Mouse (Mus musculus): ENCODE data around the gene Alpl. TPM values are rescaled to one million over a fixed set of nuclear protein-coding genes. Genes with fewer than 3 reads are reported as not detected.

The Alpl gene
- polyA plus RNA-seq, 1 experiment from 2014 or later = 43.5 TPM

- no peak overlapping the region for H3K4me2 ChIP-seq
- H3K27me3 ChIP-seq = no peaks in the 10 kb centered on the region
- H3K9ac ChIP-seq = no peak overlapping the region
- ATAC-seq (ENCODE audit: insufficient number of reproducible peaks, low FRiP score, low TSS enrichment, low read depth) = no peak
- peaks cover 33% of the 10 kb centered on the region for H3K4me1 ChIP-seq
- WGBS = 33% methylated on average over 5 of the region's 5 CpGs
- H3K9me3 ChIP-seq = no peaks in the 10 kb centered on the region
- H3K27ac ChIP-seq = no peak overlapping the region
- no peaks in the 10 kb centered on the region for H3K36me3 ChIP-seq
- H3K4me3 ChIP-seq = no peak overlapping the region
Observed at GRCm38 (mm10) chr4:137766365-137766764, 29.8 kb downstream of the Alpl start.

- Histone ChIP-seq H3K27me3 (no peaks in the 10 kb centered on the region), H3K9me3 (no peaks in the 10 kb centered on the region), H3K4me2 (no peak overlapping the region), H3K9ac (no peak overlapping the region), H3K4me1 (peaks cover 29% of the 10 kb centered on the region), H3K27ac (peak overlapping the region; percentile 4), H3K4me3 (no peak overlapping the region), H3K36me3 (no peaks in the 10 kb centered on the region)
- peak; percentile 70 for ATAC-seq (ENCODE audit: insufficient number of reproducible peaks, low FRiP score, low TSS enrichment, low read depth)
- 43% methylated on average over 7 of the region's 7 CpGs for WGBS
Observed at GRCm38 (mm10) chr4:137765554-137765971, 30.6 kb downstream of the Alpl start.

GRCm38 (mm10) chr4:137764621-137765020 lies 31.6 kb downstream of the Alpl start:
- no peak overlapping the region for H3K9ac ChIP-seq
- ATAC-seq (ENCODE audit: insufficient number of reproducible peaks, low FRiP score, low TSS enrichment, low read depth) = no peak
- H3K27ac ChIP-seq = no peak overlapping the region
- no peaks in the 10 kb centered on the region for H3K36me3 ChIP-seq
- H3K4me2 ChIP-seq = no peak overlapping the region
- H3K4me1 ChIP-seq = peaks cover 24% of the 10 kb centered on the region
- H3K4me3 ChIP-seq = no peak overlapping the region
- H3K27me3 ChIP-seq = no peaks in the 10 kb centered on the region
- H3K9me3 ChIP-seq = no peaks in the 10 kb centered on the region
- 53% methylated on average over 3 of the region's 3 CpGs for WGBS

- Histone ChIP-seq H3K9ac (no peak overlapping the region), H3K4me1 (peaks cover 23% of the 10 kb centered on the region), H3K36me3 (no peaks in the 10 kb centered on the region), H3K4me3 (no peak overlapping the region), H3K4me2 (no peak overlapping the region), H3K27me3 (no peaks in the 10 kb centered on the region), H3K9me3 (no peaks in the 10 kb centered on the region), H3K27ac (no peak overlapping the region)
- 59% methylated on average over 8 of the region's 8 CpGs for WGBS
- ATAC-seq (ENCODE audit: insufficient number of reproducible peaks, low FRiP score, low TSS enrichment, low read depth) = no peak
Observed at GRCm38 (mm10) chr4:137763920-137764495, 32.2 kb downstream of the Alpl start.

GRCm38 (mm10) chr4:137762886-137763285 lies 33.3 kb downstream of the Alpl start:
- ATAC-seq (ENCODE audit: insufficient number of reproducible peaks, low FRiP score, low TSS enrichment, low read depth) = no peak
- no peaks in the 10 kb centered on the region for H3K9me3 ChIP-seq
- H3K4me1 ChIP-seq = peaks cover 20% of the 10 kb centered on the region
- 73% methylated on average over 9 of the region's 9 CpGs for WGBS
- no peaks in the 10 kb centered on the region for H3K36me3 ChIP-seq
- H3K4me3 ChIP-seq = no peak overlapping the region
- no peak overlapping the region for H3K27ac ChIP-seq
- no peak overlapping the region for H3K4me2 ChIP-seq
- H3K27me3 ChIP-seq = no peaks in the 10 kb centered on the region
- H3K9ac ChIP-seq = no peak overlapping the region

- Histone ChIP-seq H3K4me3 (no peak overlapping the region), H3K27ac (no peak overlapping the region)
- 73% methylated on average over 2 of the region's 2 CpGs for whole genome bisulfite sequencing
Observed at GRCm38 (mm10) chr4:137754446-137754845, 41.7 kb downstream of the Alpl start.

GRCm38 (mm10) chr4:137753199-137753598 lies 43.0 kb downstream of the Alpl start:
- no peak overlapping the region for H3K4me3 ChIP-seq
- WGBS = 66% methylated on average over 7 of the region's 7 CpGs

More at GRCm38 (mm10) chr4:137754446-137754845, 41.7 kb downstream of the Alpl start:
- H3K4me1 ChIP-seq = peaks cover 33% of the 10 kb centered on the region
- H3K27me3 ChIP-seq = no peaks in the 10 kb centered on the region; the same call in 1 of the 2 replicates
- H3K36me3 ChIP-seq = no peaks in the 10 kb centered on the region
- no peak for ATAC-seq (ENCODE audit: insufficient number of reproducible peaks, low FRiP score, low TSS enrichment, low read depth)
- no peak overlapping the region for H3K9ac ChIP-seq
- H3K4me2 ChIP-seq = no peak overlapping the region
- H3K9me3 ChIP-seq = no peaks in the 10 kb centered on the region

GRCm38 (mm10) chr4:137752471-137752870 lies 43.7 kb downstream of the Alpl start:
- ATAC-seq (ENCODE audit: insufficient number of reproducible peaks, low FRiP score, low TSS enrichment, low read depth) = no peak
- Histone ChIP-seq H3K4me1 (peaks cover 39% of the 10 kb centered on the region), H3K4me3 (no peak overlapping the region), H3K27me3 (no peaks in the 10 kb centered on the region; the same call in 1 of the 2 replicates), H3K9me3 (no peaks in the 10 kb centered on the region), H3K4me2 (no peak overlapping the region), H3K36me3 (no peaks in the 10 kb centered on the region), H3K27ac (no peak overlapping the region), H3K9ac (no peak overlapping the region)
- WGBS = 60% methylated on average over 15 of the region's 15 CpGs

More at GRCm38 (mm10) chr4:137753199-137753598, 43.0 kb downstream of the Alpl start:
- H3K27me3 ChIP-seq = no peaks in the 10 kb centered on the region; the same call in 1 of the 2 replicates
- H3K27ac ChIP-seq = no peak overlapping the region
- ATAC-seq (ENCODE audit: insufficient number of reproducible peaks, low FRiP score, low TSS enrichment, low read depth) = no peak
- peaks cover 39% of the 10 kb centered on the region for H3K4me1 ChIP-seq
- no peaks in the 10 kb centered on the region for H3K9me3 ChIP-seq
- H3K9ac ChIP-seq = no peak overlapping the region
- no peak overlapping the region for H3K4me2 ChIP-seq
- H3K36me3 ChIP-seq = no peaks in the 10 kb centered on the region

GRCm38 (mm10) chr4:137751717-137752116 lies 44.5 kb downstream of the Alpl start:
- Histone ChIP-seq H3K36me3 (no peaks in the 10 kb centered on the region), H3K9ac (no peak overlapping the region), H3K27me3 (no peaks in the 10 kb centered on the region; the same call in 1 of the 2 replicates), H3K4me1 (peaks cover 39% of the 10 kb centered on the region), H3K4me3 (no peak overlapping the region), H3K27ac (peak overlapping the region; percentile 51), H3K4me2 (no peak overlapping the region), H3K9me3 (no peaks in the 10 kb centered on the region)
- 40% methylated on average over 9 of the region's 9 CpGs for WGBS
- peak; percentile 15; the same call in 1 of the 2 replicates for ATAC-seq (ENCODE audit: insufficient number of reproducible peaks, low FRiP score, low TSS enrichment, low read depth)

GRCm38 (mm10) chr4:137751310-137751709 lies 44.9 kb downstream of the Alpl start:
- Histone ChIP-seq H3K4me2 (no peak overlapping the region), H3K9me3 (no peaks in the 10 kb centered on the region), H3K4me3 (no peak overlapping the region), H3K4me1 (peaks cover 39% of the 10 kb centered on the region), H3K27ac (peak overlapping the region; percentile 51), H3K36me3 (no peaks in the 10 kb centered on the region), H3K27me3 (no peaks in the 10 kb centered on the region; the same call in 1 of the 2 replicates), H3K9ac (no peak overlapping the region)
- 48% methylated on average over 8 of the region's 8 CpGs for WGBS
- ATAC-seq (ENCODE audit: insufficient number of reproducible peaks, low FRiP score, low TSS enrichment, low read depth) = no peak

- Histone ChIP-seq H3K4me2 (no peak overlapping the region), H3K4me1 (peaks cover 39% of the 10 kb centered on the region), H3K9ac (no peak overlapping the region), H3K27me3 (no peaks in the 10 kb centered on the region; the same call in 1 of the 2 replicates), H3K4me3 (no peak overlapping the region), H3K36me3 (no peaks in the 10 kb centered on the region), H3K27ac (no peak overlapping the region), H3K9me3 (no peaks in the 10 kb centered on the region)
- no peak for ATAC-seq (ENCODE audit: insufficient number of reproducible peaks, low FRiP score, low TSS enrichment, low read depth)
- 61% methylated on average over 9 of the region's 9 CpGs for WGBS
Observed at GRCm38 (mm10) chr4:137750121-137750520, 46.1 kb downstream of the Alpl start.

GRCm38 (mm10) chr4:137749680-137750079 lies 46.5 kb downstream of the Alpl start:
- no peaks in the 10 kb centered on the region; the same call in 1 of the 2 replicates for H3K27me3 ChIP-seq
- H3K4me3 ChIP-seq = no peak overlapping the region
- ATAC-seq (ENCODE audit: insufficient number of reproducible peaks, low FRiP score, low TSS enrichment, low read depth) = no peak
- H3K9me3 ChIP-seq = no peaks in the 10 kb centered on the region
- peaks cover 39% of the 10 kb centered on the region for H3K4me1 ChIP-seq
- 64% methylated on average over 9 of the region's 9 CpGs for WGBS
- H3K27ac ChIP-seq = no peak overlapping the region
- H3K36me3 ChIP-seq = no peaks in the 10 kb centered on the region
- H3K9ac ChIP-seq = no peak overlapping the region
- no peak overlapping the region for H3K4me2 ChIP-seq
